Mouse (Mus musculus) liver, embryonic 14.5 days (tissue): Measurements from ENCODE around the gene Map2. TPM values are rescaled to one million over a fixed set of nuclear protein-coding genes. Genes with fewer than 3 reads are reported as not detected.

ENCODE experiments used
- ATAC-seq: fragments of 200-750 bp; cut with Nextera tagmentation; 2 replicates; pipeline ENCODE4 v1.8.0; 2017; ENCODE audit warnings: moderate number of reproducible peaks, mild to moderate bottlenecking, moderate library complexity; ENCODE audit not compliant: insufficient read depth
- DNase-seq, 3 experiments: peaks; one replicate each; pipeline ENCODE4 v3.0.0-alpha.2; 2012 to 2013; ENCODE audit warnings: low read depth in 3 of 3, low spot score in 3 of 3
- H3K27ac ChIP-seq: fragments of 300-500 bp; sonication (generic); 2 replicates; pipeline ENCODE4 v1.5.1; 2014; ENCODE audit warnings: moderate library complexity, mild to moderate bottlenecking, control low read depth, inconsistent platforms
- H3K27me3 ChIP-seq: fragments of 300-500 bp; sonication (generic); 2 replicates; pipeline ENCODE4 v1.6.1; 2014; ENCODE audit warnings: mild to moderate bottlenecking, low read length, moderate library complexity; ENCODE audit not compliant: control insufficient read depth, insufficient read depth
- H3K36me3 ChIP-seq: fragments of 300-500 bp; sonication (generic); replicated peaks from 2 replicates; pipeline ENCODE4 v1.6.1; 2014; ENCODE audit warnings: low read depth; ENCODE audit not compliant: control insufficient read depth, insufficient read depth
- H3K4me1 ChIP-seq, 2 experiments: fragments of 200-500 bp in 1 of 2; fragments of 300-500 bp in 1 of 2; sonication (generic) in 1 of 2; replicated peaks; 2 replicates each; pipeline ENCODE4 v1.6.1; 2012 to 2014; ENCODE audit warnings: antibody characterized with exemption in 1 of 2, inconsistent platforms in 1 of 2, low read length in 1 of 2; ENCODE audit not compliant: control insufficient read depth in 2 of 2, insufficient read depth in 2 of 2
- H3K4me2 ChIP-seq: fragments of 300-500 bp; sonication (generic); 2 replicates; pipeline ENCODE4 v1.6.1; 2014; ENCODE audit warnings: low read depth, mild to moderate bottlenecking, control low read depth, moderate library complexity
- H3K4me3 ChIP-seq, 2 experiments: fragments of 200-500 bp in 1 of 2; fragments of 300-500 bp in 1 of 2; sonication (generic) in 1 of 2; 2 replicates each; pipeline ENCODE4 v1.5.1; 2012 to 2014; ENCODE audit warnings: low read depth in 2 of 2, low read length in 2 of 2, mild to moderate bottlenecking in 2 of 2, control low read depth in 1 of 2, inconsistent platforms in 1 of 2, moderate library complexity in 1 of 2; ENCODE audit not compliant: insufficient read depth in 1 of 2
- H3K9ac ChIP-seq: fragments of 300-500 bp; sonication (generic); replicated peaks from 2 replicates; pipeline ENCODE4 v1.6.1; 2014; ENCODE audit warnings: mild to moderate bottlenecking, control low read depth, moderate library complexity
- H3K9me3 ChIP-seq: fragments of 300-500 bp; sonication (generic); 2 replicates; pipeline ENCODE4 v1.6.1; 2016; ENCODE audit warnings: low read length, mixed read lengths; ENCODE audit not compliant: control insufficient read depth
- CTCF ChIP-seq: IDR thresholded peaks from 2 replicates; pipeline ENCODE4 v1.5.1; 2016; ENCODE audit warnings: antibody characterized with exemption, low read depth, control low read depth
- EP300 ChIP-seq: IDR thresholded peaks from 2 replicates; pipeline ENCODE4 v1.6.1; 2016; ENCODE audit warnings: antibody characterized with exemption, low read depth
- WGBS: fragments of 180-500 bp; shearing (Covaris S2); extraction: QIAGEN DNeasy Blood & Tissue Kit; methylation state at CpG from one replicate; pipeline ENCODE4 v1.1.7; 2014; ENCODE audit not compliant: insufficient replicate concordance; 5-methylcytosine and 5-hydroxymethylcytosine counted together
- polyA plus RNA-seq, 2 experiments: library from polyadenylated mRNA; depleted of rRNA in 1 of 2; stranded (reverse) in 1 of 2; unstranded in 1 of 2; fragments of >200 nt; fragmentation: Nextera tagmentation in 1 of 2; extraction: Ambion mirVana in 1 of 2; gene quantifications; 2 replicates each; pipeline versions ENCODE4 v1.2.1 to v1.2.3; 2012 to 2014

Map2 gene
- polyA plus RNA-seq, 2 experiments: 0.62 to 0.64 TPM

- H3K4me3 ChIP-seq: no peak overlapping the region
- no peaks in the 10 kb centered on the region for H3K36me3 ChIP-seq
- TF ChIP-seq CTCF: no peak
- TF ChIP-seq EP300: no peak
Observed at GRCm38 (mm10) chr1:66430962-66431361, 255.9 kb downstream of the Map2 start.

GRCm38 (mm10) chr1:66431472-66431871, 256.4 kb downstream of the Map2 start:
- Histone ChIP-seq H3K27ac (no peak overlapping the region), H3K27me3 (no peaks in the 10 kb centered on the region), H3K4me2 (no peak overlapping the region), H3K4me3 (no peak overlapping the region), H3K36me3 (no peaks in the 10 kb centered on the region), H3K9ac (no peak overlapping the region), H3K9me3 (no peaks in the 10 kb centered on the region), H3K4me1 (no peaks in the 10 kb centered on the region)
- TF ChIP-seq CTCF (no peak), EP300 (no peak)
- DNase-seq: no peak
- no peak for ATAC-seq
- 50% methylated on average over 6 of the region's 6 CpGs for WGBS

More at GRCm38 (mm10) chr1:66430962-66431361, 255.9 kb downstream of the Map2 start:
- Histone ChIP-seq H3K27ac (no peak overlapping the region), H3K4me2 (no peak overlapping the region), H3K4me1 (no peaks in the 10 kb centered on the region), H3K9ac (no peak overlapping the region), H3K9me3 (no peaks in the 10 kb centered on the region), H3K27me3 (no peaks in the 10 kb centered on the region)
- ATAC-seq (no peak), DNase-seq (no peak)

- Histone ChIP-seq H3K27me3 (no peaks in the 10 kb centered on the region), H3K36me3 (no peaks in the 10 kb centered on the region), H3K4me2 (no peak overlapping the region), H3K9me3 (no peaks in the 10 kb centered on the region), H3K27ac (no peak overlapping the region), H3K4me3 (no peak overlapping the region), H3K9ac (no peak overlapping the region), H3K4me1 (no peaks in the 10 kb centered on the region)
- WGBS: 41% methylated on average over 2 of the region's 2 CpGs
- ATAC-seq: no peak
- TF ChIP-seq CTCF: no peak
- TF ChIP-seq EP300: no peak
- DNase-seq: no peak
Observed at GRCm38 (mm10) chr1:66438069-66438468, 263.0 kb downstream of the Map2 start.

GRCm38 (mm10) chr1:66442922-66443321, 267.8 kb downstream of the Map2 start:
- H3K9ac ChIP-seq: no peak overlapping the region
- H3K27ac ChIP-seq: no peak overlapping the region
- no peaks in the 10 kb centered on the region for H3K4me1 ChIP-seq
- no peak overlapping the region for H3K4me3 ChIP-seq
- TF ChIP-seq EP300 (no peak), CTCF (no peak)
- ATAC-seq (no peak), DNase-seq (no peak)
- H3K27me3 ChIP-seq: no peaks in the 10 kb centered on the region
- H3K4me2 ChIP-seq: no peak overlapping the region
- no peaks in the 10 kb centered on the region for H3K36me3 ChIP-seq
- WGBS: 84% methylated on average over 2 of the region's 2 CpGs
- H3K9me3 ChIP-seq: no peaks in the 10 kb centered on the region

- no peak for TF ChIP-seq EP300
- H3K9me3 ChIP-seq: no peaks in the 10 kb centered on the region
- H3K4me2 ChIP-seq: no peak overlapping the region
- 46% methylated on average over 2 of the region's 2 CpGs for WGBS
- no peak overlapping the region for H3K27ac ChIP-seq
- no peaks in the 10 kb centered on the region for H3K36me3 ChIP-seq
- ATAC-seq: no peak
- H3K4me3 ChIP-seq: no peak overlapping the region
- no peaks in the 10 kb centered on the region for H3K4me1 ChIP-seq
- no peak overlapping the region for H3K9ac ChIP-seq
- DNase-seq: no peak
- no peaks in the 10 kb centered on the region for H3K27me3 ChIP-seq
Observed at GRCm38 (mm10) chr1:66449471-66449870, 274.4 kb downstream of the Map2 start.
